Mouse (Mus musculus) right cerebral cortex, postnatal 25 days (tissue): ENCODE results near the gene Med23.
A peak's percentile ranks its signal among the peaks of the same experiment; 100 is the strongest.

ENCODE experiments used
- DNase-seq: peaks from one replicate; pipeline ENCODE4 v3.0.0; 2022

The Med23 gene

GRCm38 (mm10) chr10:24886008-24886407 is 16.2 kb downstream of the Med23 start:
- DNase-seq: no peak

- DNase-seq: no peak
These were observed 18.6 kb downstream of the Med23 start for GRCm38 (mm10) chr10:24888343-24888742.

GRCm38 (mm10) chr10:24895927-24896326 is 26.1 kb downstream of the Med23 start:
- peak; percentile 26 for DNase-seq

- no peak for DNase-seq
These were observed 35.8 kb downstream of the Med23 start for GRCm38 (mm10) chr10:24905627-24906026.

- DNase-seq: no peak
These were observed 41.4 kb downstream of the Med23 start for GRCm38 (mm10) chr10:24911199-24911598.

GRCm38 (mm10) chr10:24912576-24912975 is 42.8 kb downstream of the Med23 start:
- no peak for DNase-seq

- no peak for DNase-seq
These were observed 45.7 kb downstream of the Med23 start for GRCm38 (mm10) chr10:24915486-24915885.

- DNase-seq: no peak
These were observed 53.2 kb downstream of the Med23 start for GRCm38 (mm10) chr10:24922977-24923376.

- no peak for DNase-seq
These were observed 54.5 kb downstream of the Med23 start for GRCm38 (mm10) chr10:24924296-24924695.

- DNase-seq: no peak
These were observed 56.6 kb downstream of the Med23 start for GRCm38 (mm10) chr10:24926380-24926779.

GRCm38 (mm10) chr10:24926962-24927720 is 57.4 kb downstream of the Med23 start, which contains the start of gene Arg1:
Gene Arg1, minus strand, starts transcription at chr10:24927484.
- no peak for DNase-seq

GRCm38 (mm10) chr10:24928072-24928471 is 58.3 kb downstream of the Med23 start:
- no peak for DNase-seq

- DNase-seq: no peak
These were observed 60.4 kb downstream of the Med23 start for GRCm38 (mm10) chr10:24930143-24930542.

GRCm38 (mm10) chr10:24947871-24948270 is 78.1 kb downstream of the Med23 start:
- no peak for DNase-seq

- no peak for DNase-seq
These were observed 78.5 kb downstream of the Med23 start for GRCm38 (mm10) chr10:24948278-24948677.

- no peak for DNase-seq
These were observed 80.4 kb downstream of the Med23 start for GRCm38 (mm10) chr10:24950223-24950622.

GRCm38 (mm10) chr10:24951575-24951974 is 81.8 kb downstream of the Med23 start:
- DNase-seq: no peak

- no peak for DNase-seq
These were observed 82.8 kb downstream of the Med23 start for GRCm38 (mm10) chr10:24952549-24952948.

GRCm38 (mm10) chr10:24953876-24954275 is 84.1 kb downstream of the Med23 start:
- no peak for DNase-seq

- DNase-seq: no peak
These were observed 88.7 kb downstream of the Med23 start for GRCm38 (mm10) chr10:24958280-24959042.

- DNase-seq: no peak
These were observed 89.5 kb downstream of the Med23 start for GRCm38 (mm10) chr10:24959043-24959916.

- DNase-seq: no peak
These were observed 91.3 kb downstream of the Med23 start for GRCm38 (mm10) chr10:24961112-24961511.

- no peak for DNase-seq
These were observed 92.1 kb downstream of the Med23 start for GRCm38 (mm10) chr10:24961889-24962288.
